Mouse (Mus musculus) neural tube, embryonic 13.5 days (tissue): ENCODE results near the gene Phf7. TPM values are rescaled to one million over a fixed set of nuclear protein-coding genes. Genes with fewer than 3 reads are reported as not detected.

Source experiments
- ATAC-seq: fragments of 200-750 bp; cut with Nextera tagmentation; 2 replicates; pipeline ENCODE4 v1.8.0; 2017; ENCODE audit warnings: low read depth, mild to moderate bottlenecking, moderate TSS enrichment, moderate library complexity
- H3K27ac ChIP-seq: fragments of 300-500 bp; sonication (generic); replicated peaks from 2 replicates; pipeline ENCODE4 v1.5.1; 2015; ENCODE audit warnings: moderate library complexity, mild to moderate bottlenecking, inconsistent platforms
- H3K27me3 ChIP-seq: fragments of 300-500 bp; sonication (generic); 2 replicates; pipeline ENCODE4 v1.6.1; 2015; ENCODE audit warnings: mild to moderate bottlenecking, inconsistent platforms
- H3K36me3 ChIP-seq: fragments of 300-500 bp; sonication (generic); 2 replicates; pipeline ENCODE4 v1.6.1; 2015; ENCODE audit warnings: mild to moderate bottlenecking, inconsistent platforms
- H3K4me1 ChIP-seq: fragments of 300-500 bp; sonication (generic); replicated peaks from 2 replicates; pipeline ENCODE4 v1.6.1; 2015; ENCODE audit warnings: inconsistent platforms
- H3K4me2 ChIP-seq: fragments of 300-500 bp; sonication (generic); 2 replicates; pipeline ENCODE4 v1.6.1; 2015; ENCODE audit warnings: inconsistent platforms, mild to moderate bottlenecking, moderate library complexity
- H3K4me3 ChIP-seq: fragments of 300-500 bp; sonication (generic); 2 replicates; pipeline ENCODE4 v1.5.1; 2015; ENCODE audit warnings: mild to moderate bottlenecking, inconsistent platforms
- H3K9ac ChIP-seq: fragments of 300-500 bp; sonication (generic); 2 replicates; pipeline ENCODE4 v1.6.1; 2015; ENCODE audit warnings: moderate library complexity, mild to moderate bottlenecking, inconsistent platforms
- H3K9me3 ChIP-seq: fragments of 300-500 bp; sonication (generic); 2 replicates; pipeline ENCODE4 v1.6.1; 2016; ENCODE audit warnings: inconsistent platforms
- WGBS: fragments of 180-500 bp; shearing (Covaris S2); methylation state at CpG from one replicate; pipeline ENCODE4 v1.1.7; 2015; 5-methylcytosine and 5-hydroxymethylcytosine counted together
- polyA plus RNA-seq: library from polyadenylated mRNA; unstranded; fragments of >200 nt; fragmentation: Nextera tagmentation; extraction: Ambion mirVana; gene quantifications from 2 replicates; pipeline ENCODE4 v1.2.1, GENCODE M21; 2015

Phf7 gene
- polyA plus RNA-seq, 1 experiment from 2014 or later: 12.2 TPM

- peaks cover 30% of the 10 kb centered on the region for H3K36me3 ChIP-seq
- peaks cover 27% of the 10 kb centered on the region for H3K4me1 ChIP-seq
- H3K27ac ChIP-seq: peak overlapping the region; percentile 92
- H3K9me3 ChIP-seq: no peaks in the 10 kb centered on the region
- peak overlapping the region; percentile 94 for H3K9ac ChIP-seq
- H3K27me3 ChIP-seq: no peaks in the 10 kb centered on the region
- peak overlapping the region; percentile 80 for H3K4me3 ChIP-seq
- ATAC-seq: peak; percentile 75
- H3K4me2 ChIP-seq: peak overlapping the region; percentile 98
- under 1% methylated on average over 46 of the region's 48 CpGs for WGBS
Observed at GRCm38 (mm10) chr14:31206472-31206981, 44.6 kb downstream of the Phf7 start.

- Histone ChIP-seq H3K27ac (peak overlapping the region; percentile 92), H3K4me3 (peak overlapping the region; percentile 80), H3K4me1 (peaks cover 27% of the 10 kb centered on the region), H3K27me3 (no peaks in the 10 kb centered on the region), H3K9me3 (no peaks in the 10 kb centered on the region), H3K36me3 (peaks cover 36% of the 10 kb centered on the region), H3K9ac (peak overlapping the region; percentile 94), H3K4me2 (peak overlapping the region; percentile 98)
- ATAC-seq: peak; percentile 77
- under 1% methylated on average over 39 of the region's 39 CpGs for WGBS
Observed at GRCm38 (mm10) chr14:31205562-31206467, 45.3 kb downstream of the Phf7 start.

- Histone ChIP-seq H3K4me2 (peak overlapping the region; percentile 98), H3K27me3 (no peaks in the 10 kb centered on the region), H3K36me3 (peaks cover 42% of the 10 kb centered on the region), H3K4me3 (peak overlapping the region; percentile 80), H3K9me3 (no peaks in the 10 kb centered on the region), H3K9ac (peak overlapping the region; percentile 94), H3K4me1 (peaks cover 27% of the 10 kb centered on the region), H3K27ac (peak overlapping the region; percentile 92)
- WGBS: 24% methylated on average over 8 of the region's 8 CpGs
- ATAC-seq: peak; percentile 2; the same call in 1 of the 2 replicates
Observed at GRCm38 (mm10) chr14:31205244-31205561, 45.9 kb downstream of the Phf7 start.

- Histone ChIP-seq H3K4me2 (peak overlapping the region; percentile 98), H3K27me3 (no peaks in the 10 kb centered on the region), H3K9me3 (no peaks in the 10 kb centered on the region), H3K27ac (no peak overlapping the region; the same call in 1 of the 2 replicates), H3K4me3 (peak overlapping the region; percentile 80), H3K36me3 (peaks cover 45% of the 10 kb centered on the region), H3K4me1 (peaks cover 27% of the 10 kb centered on the region), H3K9ac (peak overlapping the region; percentile 94)
- whole genome bisulfite sequencing: 78% methylated on average over 4 of the region's 4 CpGs
- ATAC-seq: no peak
Observed at GRCm38 (mm10) chr14:31204844-31205243, 46.3 kb downstream of the Phf7 start.

GRCm38 (mm10) chr14:31200038-31200437 lies 51.1 kb downstream of the Phf7 start:
- WGBS: 86% methylated on average over 3 of the region's 3 CpGs
- Histone ChIP-seq H3K4me1 (peaks cover 26% of the 10 kb centered on the region), H3K27ac (no peak overlapping the region), H3K36me3 (peaks cover 82% of the 10 kb centered on the region), H3K9me3 (no peaks in the 10 kb centered on the region), H3K9ac (no peak overlapping the region), H3K4me2 (no peak overlapping the region), H3K4me3 (no peak overlapping the region), H3K27me3 (no peaks in the 10 kb centered on the region)
- ATAC-seq: no peak

- H3K9me3 ChIP-seq: no peaks in the 10 kb centered on the region
- ATAC-seq: no peak
- 95% methylated on average over 7 of the region's 7 CpGs for WGBS
- H3K4me3 ChIP-seq: no peak overlapping the region
- no peak overlapping the region for H3K27ac ChIP-seq
- H3K36me3 ChIP-seq: peaks cover 86% of the 10 kb centered on the region
- peaks cover 21% of the 10 kb centered on the region for H3K4me1 ChIP-seq
- no peaks in the 10 kb centered on the region for H3K27me3 ChIP-seq
- H3K4me2 ChIP-seq: no peak overlapping the region
- no peak overlapping the region for H3K9ac ChIP-seq
Observed at GRCm38 (mm10) chr14:31199599-31199998, 51.5 kb downstream of the Phf7 start.

GRCm38 (mm10) chr14:31197547-31198516 lies 53.3 kb downstream of the Phf7 start:
- no peak for ATAC-seq
- Histone ChIP-seq H3K36me3 (peaks cover 86% of the 10 kb centered on the region), H3K9me3 (no peaks in the 10 kb centered on the region), H3K4me1 (peaks cover 11% of the 10 kb centered on the region), H3K27ac (no peak overlapping the region), H3K27me3 (no peaks in the 10 kb centered on the region), H3K4me2 (no peak overlapping the region), H3K9ac (no peak overlapping the region), H3K4me3 (no peak overlapping the region)
- WGBS: 72% methylated on average over 16 of the region's 16 CpGs

- H3K4me2 ChIP-seq: no peak overlapping the region
- ATAC-seq: no peak
- no peaks in the 10 kb centered on the region for H3K27me3 ChIP-seq
- no peaks in the 10 kb centered on the region for H3K9me3 ChIP-seq
- no peak overlapping the region for H3K27ac ChIP-seq
- no peak overlapping the region for H3K9ac ChIP-seq
- no peak overlapping the region for H3K4me3 ChIP-seq
- peaks cover 87% of the 10 kb centered on the region for H3K36me3 ChIP-seq
- peaks cover 11% of the 10 kb centered on the region for H3K4me1 ChIP-seq
Observed at GRCm38 (mm10) chr14:31195968-31196367, 55.1 kb downstream of the Phf7 start.

- H3K9me3 ChIP-seq: no peaks in the 10 kb centered on the region
- no peak overlapping the region for H3K4me2 ChIP-seq
- H3K9ac ChIP-seq: no peak overlapping the region
- H3K36me3 ChIP-seq: peaks cover 87% of the 10 kb centered on the region
- H3K4me1 ChIP-seq: peaks cover 11% of the 10 kb centered on the region
- no peaks in the 10 kb centered on the region for H3K27me3 ChIP-seq
- ATAC-seq: no peak
- no peak overlapping the region for H3K4me3 ChIP-seq
- no peak overlapping the region for H3K27ac ChIP-seq
- 94% methylated on average over 4 of the region's 4 CpGs for WGBS
Observed at GRCm38 (mm10) chr14:31195521-31195920, 55.6 kb downstream of the Phf7 start.

GRCm38 (mm10) chr14:31194891-31195513 lies 56.1 kb downstream of the Phf7 start:
- peaks cover 87% of the 10 kb centered on the region for H3K36me3 ChIP-seq
- no peaks in the 10 kb centered on the region for H3K9me3 ChIP-seq
- H3K4me2 ChIP-seq: no peak overlapping the region
- peaks cover 11% of the 10 kb centered on the region for H3K4me1 ChIP-seq
- no peak overlapping the region for H3K9ac ChIP-seq
- no peak for ATAC-seq
- no peaks in the 10 kb centered on the region for H3K27me3 ChIP-seq
- WGBS: 85% methylated on average over 14 of the region's 14 CpGs
- H3K4me3 ChIP-seq: no peak overlapping the region
- H3K27ac ChIP-seq: no peak overlapping the region

- Histone ChIP-seq H3K4me2 (no peak overlapping the region), H3K4me3 (no peak overlapping the region), H3K4me1 (peaks cover 11% of the 10 kb centered on the region), H3K9ac (no peak overlapping the region), H3K27me3 (no peaks in the 10 kb centered on the region), H3K27ac (no peak overlapping the region), H3K9me3 (no peaks in the 10 kb centered on the region), H3K36me3 (peaks cover 87% of the 10 kb centered on the region)
- WGBS: 87% methylated on average over 2 of the region's 2 CpGs
- no peak for ATAC-seq
Observed at GRCm38 (mm10) chr14:31194441-31194840, 56.7 kb downstream of the Phf7 start.
